Mouse (Mus musculus) stomach, postnatal 0 days (tissue): ENCODE measurements around the gene Dlg4.

Experiments
- CTCF ChIP-seq: IDR thresholded peaks from 2 replicates; pipeline ENCODE4 v1.5.1; 2016; ENCODE audit warnings: antibody characterized with exemption, low read depth, mild to moderate bottlenecking, moderate library complexity
- EP300 ChIP-seq: optimal IDR thresholded peaks from 2 replicates; pipeline ENCODE3; 2016; ENCODE audit warnings: antibody characterized with exemption

GRCm38 (mm10) chr11:70068245-70068644 is 51.5 kb downstream of the Dlg4 start:
- TF ChIP-seq CTCF (no peak), EP300 (no peak)
